Mouse (Mus musculus) megakaryocyte, embryonic 14.5 days (primary cell): ENCODE data around the gene Ugt1a6b.

Experiments
- FLI1 ChIP-seq: IDR thresholded peaks from 2 replicates; pipeline ENCODE4 v1.6.1; 2012; ENCODE audit warnings: low read length, inconsistent platforms, mixed read lengths
- GATA1 ChIP-seq: IDR thresholded peaks from 3 replicates; pipeline ENCODE4 v1.6.1; 2012; ENCODE audit warnings: mixed read lengths, low read length, inconsistent platforms, borderline replicate concordance

- TF ChIP-seq GATA1 (no peak), FLI1 (no peak)
These were observed 161.3 kb downstream of the Ugt1a6b start for GRCm38 (mm10) chr1:88264237-88264868.
